Mouse (Mus musculus) urinary bladder, adult 18-20 months (tissue): ENCODE measurements around the gene Mosmo.

Source experiments
- DNase-seq, 2 experiments: peaks; one replicate each; pipeline ENCODE4 v3.0.0; 2022; ENCODE audit warnings: low spot score in 2 of 2, mixed read lengths in 2 of 2

Gene Mosmo

GRCm38 (mm10) chr7:120677001-120677643 is at the start of gene Mosmo:
Gene Mosmo (plus strand): TSS chr7:120677618.
- peak; percentile 43 to 65 for DNase-seq

DNA sequence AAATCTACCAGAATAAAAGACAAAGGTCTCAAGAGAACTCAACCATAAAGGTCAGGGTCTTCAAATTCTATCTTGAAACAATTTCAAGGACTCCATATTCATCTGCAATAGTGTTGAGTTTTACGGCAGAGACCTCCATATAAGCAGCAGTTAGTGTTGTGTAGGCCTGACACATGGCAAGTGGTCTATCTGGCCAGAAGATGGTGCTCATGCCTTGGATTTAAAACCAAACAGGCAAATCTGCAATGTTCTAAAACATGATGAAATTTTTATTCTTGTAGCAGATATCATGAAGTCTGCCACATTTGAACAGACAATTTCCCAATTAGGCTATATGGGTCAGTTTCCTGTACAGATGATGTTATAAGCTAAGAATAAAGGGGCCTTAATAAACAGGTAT is 44.9 kb upstream of the Mosmo start:
- DNase-seq: no peak

DNA sequence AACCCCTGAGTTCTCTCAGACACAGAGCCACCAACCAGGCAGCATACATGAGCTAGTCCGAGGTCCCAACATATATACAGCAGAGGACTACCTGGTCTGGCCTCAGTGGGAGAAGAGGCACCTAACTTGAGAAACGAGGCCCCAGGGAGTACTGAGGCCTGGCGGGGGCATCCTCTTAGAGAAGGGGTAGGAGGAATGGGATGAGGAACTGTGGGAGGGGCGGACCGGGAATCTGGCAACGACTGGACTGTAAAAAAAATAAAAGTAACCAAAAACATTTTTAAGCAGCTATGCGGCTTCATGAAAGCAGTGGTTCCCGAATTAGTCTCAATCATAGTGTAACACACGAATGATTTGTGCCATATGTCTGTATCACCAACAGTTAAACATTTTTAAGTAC is 43.1 kb upstream of the Mosmo start:
- peak in 1 of 2 experiments; percentile 6 for DNase-seq

- DNase-seq: peak; percentile 79 to 80
These were observed 42.6 kb upstream of the Mosmo start, which contains the start of gene Uqcrc2 for GRCm38 (mm10) chr7:120634711-120635361. Gene Uqcrc2 (plus strand): TSS chr7:120635176.

GRCm38 (mm10) chr7:120635362-120635781 is 42.0 kb upstream of the Mosmo start:
- DNase-seq: no peak

- no peak for DNase-seq
These were observed 41.6 kb upstream of the Mosmo start for GRCm38 (mm10) chr7:120635821-120636220.

- DNase-seq: no peak
These were observed 34.2 kb upstream of the Mosmo start for GRCm38 (mm10) chr7:120643217-120643616.

- DNase-seq: no peak
These were observed 29.6 kb upstream of the Mosmo start for GRCm38 (mm10) chr7:120647849-120648248.

DNA sequence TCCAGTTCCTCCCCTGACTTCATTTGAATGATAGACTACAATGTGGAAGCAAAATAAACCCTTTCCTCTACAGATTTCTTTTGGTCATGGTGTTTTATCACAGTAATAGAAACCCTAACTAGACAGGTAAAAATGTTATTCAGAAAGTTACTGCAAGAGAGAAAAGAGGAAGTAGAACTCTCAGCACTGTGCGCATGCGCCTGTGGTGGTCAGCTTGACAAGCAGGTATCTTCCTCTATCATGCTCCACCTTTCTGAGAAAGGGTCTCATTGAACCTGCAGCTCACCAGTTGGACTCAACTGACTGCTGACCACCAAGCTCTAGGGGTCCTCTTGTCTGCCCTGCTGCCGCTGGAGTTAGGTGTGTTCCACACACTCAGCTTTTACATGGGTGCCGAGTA is 15.3 kb upstream of the Mosmo start:
- no peak for DNase-seq

- DNase-seq: peak; percentile 35 to 66
These were observed 7.1 kb upstream of the Mosmo start, which contains the start of gene Pdzd9 for GRCm38 (mm10) chr7:120670153-120670875. Gene Pdzd9 (minus strand): TSS chr7:120670343.

DNA sequence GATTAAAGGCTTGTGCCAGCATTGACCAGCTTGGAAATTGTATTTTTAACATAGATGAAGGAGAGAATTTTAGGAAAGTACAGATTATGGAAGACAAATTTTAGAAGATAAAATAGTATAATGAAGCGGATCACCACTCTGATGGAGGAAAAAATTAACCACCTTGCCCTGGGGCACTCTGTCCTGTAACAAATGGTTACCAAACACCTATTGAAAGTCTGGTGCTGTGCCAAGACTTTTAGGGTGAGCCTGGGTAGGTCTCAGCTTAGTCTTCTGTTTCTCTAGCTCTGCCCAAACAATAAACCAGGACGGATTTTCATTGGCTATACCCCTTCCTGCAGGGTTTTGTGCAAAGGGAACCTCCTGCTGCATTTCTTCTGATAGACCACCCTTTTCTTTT is 6.1 kb upstream of the Mosmo start:
- DNase-seq: no peak

- DNase-seq: peak; percentile 16 to 33
These were observed 530 bp downstream of the Mosmo start for GRCm38 (mm10) chr7:120677764-120678531.

GRCm38 (mm10) chr7:120679023-120679422 is 1.6 kb downstream of the Mosmo start:
- DNase-seq: no peak

DNA sequence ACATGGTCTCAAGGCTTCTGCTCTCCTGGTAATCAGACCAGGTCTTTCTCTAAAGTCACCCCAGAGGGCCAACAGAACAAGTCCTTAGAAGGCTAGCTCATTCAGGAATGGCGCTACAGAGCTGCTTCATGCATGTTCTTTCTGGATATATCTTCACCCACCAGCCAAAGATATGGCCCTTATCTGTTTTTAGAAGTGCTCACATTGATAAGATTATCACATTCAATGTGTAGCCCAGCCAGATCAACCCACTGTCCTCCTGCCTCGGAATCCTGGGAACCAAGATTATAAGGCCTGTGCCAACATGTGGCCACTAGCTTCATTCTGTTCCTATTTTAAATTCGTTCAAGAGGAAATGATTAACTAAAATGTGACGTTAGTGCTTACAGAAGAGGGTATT is 4.6 kb downstream of the Mosmo start:
- DNase-seq: no peak

GRCm38 (mm10) chr7:120684731-120685161 is 7.3 kb downstream of the Mosmo start:
- DNase-seq: no peak

- no peak for DNase-seq
These were observed 7.8 kb downstream of the Mosmo start for GRCm38 (mm10) chr7:120685227-120685626.

DNA sequence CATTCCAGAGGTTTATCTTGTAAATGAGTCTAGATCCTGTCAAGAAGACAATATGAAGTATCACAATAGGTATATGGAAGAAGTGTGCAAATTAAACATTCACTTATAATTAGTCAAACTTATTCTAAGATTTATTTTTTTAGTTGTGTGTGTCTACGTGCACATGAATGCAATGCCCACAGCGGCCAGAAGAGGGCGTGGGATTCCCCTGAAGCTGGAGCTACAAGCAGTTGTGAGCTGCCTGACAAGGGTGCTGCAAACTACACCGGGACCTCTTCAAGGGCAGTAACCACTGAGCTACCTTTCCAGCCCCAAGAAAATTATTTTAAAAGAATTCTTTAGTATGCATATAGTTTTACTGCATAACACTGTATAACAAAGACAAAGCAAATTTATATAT is 13.2 kb downstream of the Mosmo start:
- no peak for DNase-seq

DNA sequence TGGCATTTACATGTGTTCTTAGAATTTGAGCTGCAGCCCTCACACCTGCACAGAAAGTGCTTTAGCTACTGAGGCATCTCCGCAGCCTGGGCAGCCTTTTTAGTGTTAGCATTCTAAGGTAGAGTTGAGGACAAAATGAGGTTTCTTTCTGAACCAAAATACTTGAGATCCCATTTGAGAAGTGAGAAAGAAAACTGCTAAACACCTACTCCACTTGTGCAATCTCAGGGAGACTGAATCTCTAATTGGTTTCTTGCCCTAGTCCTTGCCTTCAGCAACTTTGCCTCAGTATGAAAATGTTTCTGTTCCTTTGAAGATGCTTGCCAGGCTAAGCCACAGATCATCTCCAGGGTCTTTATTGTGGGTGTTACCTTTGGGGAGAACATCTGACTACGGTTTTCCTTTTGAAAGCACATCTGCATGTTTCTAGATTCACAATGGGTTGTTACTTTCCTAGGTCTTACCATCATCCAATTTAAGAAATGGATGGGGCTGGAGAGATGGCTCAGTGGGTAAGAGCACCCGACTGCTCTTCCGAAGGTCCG is 16.5 kb downstream of the Mosmo start:
- no peak for DNase-seq

DNA sequence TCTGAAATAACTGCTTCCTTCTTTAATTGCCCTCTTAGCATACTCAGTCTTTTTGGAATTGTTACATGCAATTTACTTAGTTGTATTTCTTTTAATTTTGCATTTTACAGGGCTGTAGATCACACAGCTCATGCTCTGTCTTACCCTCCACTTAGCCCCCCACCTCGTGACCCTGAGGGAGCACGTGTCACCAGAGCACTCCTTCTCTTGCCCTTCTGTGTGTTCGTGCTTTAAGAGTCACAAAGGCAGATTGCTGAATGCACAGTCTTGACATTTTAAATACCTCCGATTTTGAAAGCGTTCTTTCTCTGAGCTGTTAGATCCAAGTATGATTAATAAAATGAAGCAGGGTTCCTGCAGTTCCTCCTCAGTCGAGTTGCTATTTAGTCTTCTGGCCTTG is 17.8 kb downstream of the Mosmo start:
- no peak for DNase-seq

- no peak for DNase-seq
These were observed 18.2 kb downstream of the Mosmo start for GRCm38 (mm10) chr7:120695641-120696040.

DNA sequence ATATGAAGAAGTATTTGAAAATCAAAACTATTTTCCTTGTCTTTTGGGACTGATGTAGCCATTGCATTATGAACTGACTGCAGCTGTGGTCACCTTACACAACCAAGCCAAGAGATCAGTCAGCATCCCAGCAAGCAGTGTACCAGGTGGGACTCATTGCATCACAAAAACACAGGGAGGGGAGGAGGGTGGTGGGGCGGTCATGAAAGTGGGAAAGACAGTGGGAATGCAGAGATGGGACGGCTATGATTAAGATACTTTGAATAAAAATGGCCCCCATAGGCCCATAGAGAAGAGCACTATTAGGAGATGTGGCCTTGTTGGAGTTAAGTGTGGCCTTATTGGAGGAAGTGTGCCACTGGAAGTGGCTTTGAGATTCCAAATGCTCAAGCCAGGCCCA is 18.9 kb downstream of the Mosmo start:
- DNase-seq: no peak

GRCm38 (mm10) chr7:120699586-120699985 is 22.2 kb downstream of the Mosmo start:
- DNase-seq: no peak
